Mouse (Mus musculus) T-cell, adult 2 months (primary cell): ENCODE data around the gene Cnnm4.
A peak's percentile ranks its signal among the peaks of the same experiment; 100 is the strongest.

Source experiments
- DNase-seq: peaks from one replicate; pipeline ENCODE4 v3.0.0; 2022; ENCODE audit warnings: low spot score

The Cnnm4 gene

GRCm38 (mm10) chr1:36545382-36545781 is 74.0 kb downstream of the Cnnm4 start:
- DNase-seq: no peak

- DNase-seq: peak; percentile 39
These were observed 74.6 kb downstream of the Cnnm4 start for GRCm38 (mm10) chr1:36545845-36546600.

GRCm38 (mm10) chr1:36546888-36547471 is 75.6 kb downstream of the Cnnm4 start, which contains the start of gene Ankrd39:
Ankrd39 (minus strand) TSS chr1:36547445.
- DNase-seq: peak; percentile 93

GRCm38 (mm10) chr1:36547981-36548598 is 76.7 kb downstream of the Cnnm4 start:
- no peak for DNase-seq

- DNase-seq: no peak
These were observed 77.4 kb downstream of the Cnnm4 start for GRCm38 (mm10) chr1:36548771-36549170.

GRCm38 (mm10) chr1:36549491-36549890 is 78.1 kb downstream of the Cnnm4 start:
- DNase-seq: no peak

GRCm38 (mm10) chr1:36550075-36550863 is 78.8 kb downstream of the Cnnm4 start:
- no peak for DNase-seq

GRCm38 (mm10) chr1:36551904-36552303 is 80.5 kb downstream of the Cnnm4 start:
- no peak for DNase-seq

GRCm38 (mm10) chr1:36552506-36552905 is 81.1 kb downstream of the Cnnm4 start:
- no peak for DNase-seq

GRCm38 (mm10) chr1:36554633-36555399 is 83.4 kb downstream of the Cnnm4 start:
- no peak for DNase-seq

- DNase-seq: no peak
These were observed 84.5 kb downstream of the Cnnm4 start for GRCm38 (mm10) chr1:36555798-36556395.

GRCm38 (mm10) chr1:36556553-36557456 is 85.4 kb downstream of the Cnnm4 start:
- peak; percentile 78 for DNase-seq

GRCm38 (mm10) chr1:36557457-36558011 is 86.1 kb downstream of the Cnnm4 start:
- peak; percentile 6 for DNase-seq
